ENCODE assay signal across 11 mouse cellular contexts in the genomic region with DNA sequence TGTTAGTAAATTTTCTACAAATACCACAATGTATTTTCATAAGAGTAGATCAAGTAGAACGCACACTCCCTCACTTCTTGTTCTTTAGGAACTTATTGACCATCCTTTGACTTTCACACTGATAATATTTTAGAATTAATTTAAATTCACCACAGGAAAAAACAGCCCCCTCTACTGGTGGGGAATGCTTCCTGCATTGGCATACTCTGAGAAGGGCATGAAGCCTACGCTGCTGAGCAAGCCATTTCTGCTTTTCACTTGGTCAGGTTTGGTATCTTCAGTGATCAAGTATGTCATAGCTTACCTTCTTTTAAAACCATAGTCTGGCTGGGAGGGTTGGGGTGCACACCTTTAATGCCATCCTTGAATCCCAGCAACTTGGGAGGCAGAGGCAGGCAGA. TPM values are rescaled to one million over a fixed set of nuclear protein-coding genes. Genes with fewer than 3 reads are reported as not detected.
DNase-seq lines count a peak whose midpoint lies in the region; ATAC-seq and TF ChIP-seq lines count a peak whose summit lies in the region.
"Had no signal": no experiment of that assay in that cellular context is flagged by ENCODE, and none has a peak within 500 bp of the region (broad histone marks: within the 10 kb centered on the region; RNA-seq: fewer than 3 reads in every experiment).

No protein-coding gene starts in this region.

- no peaks in the 10 kb centered on the region for H3K36me3 ChIP-seq in liver, embryonic 12.5 days
- H3K36me3 ChIP-seq in MEL (ENCODE audit: control insufficient read depth in 1 of 2, insufficient read depth in 2 of 2, low read length in 2 of 2) = no peaks in the 10 kb centered on the region
- H3K36me3 ChIP-seq in liver, postnatal 0 days (replicated peaks; ENCODE audit: insufficient read depth, low read length) = no peaks in the 10 kb centered on the region
- H3K36me3 ChIP-seq: neural tube, embryonic 13.5 days had no signal

- TF ChIP-seq POLR2A in MEL (IDR thresholded peaks at IDR 0.05; ENCODE audit: control insufficient read depth in 1 of 2, insufficient read depth in 1 of 2, low read depth in 1 of 2, low read length in 2 of 2, poor library complexity in 1 of 2) = no peak

- no peak for TF ChIP-seq RAD21 in MEL (IDR thresholded peaks at IDR 0.05; ENCODE audit: low read depth, low read length)

- no peak overlapping the region for H3K4me2 ChIP-seq in liver, embryonic 12.5 days
- H3K4me2 ChIP-seq in liver, postnatal 0 days (ENCODE audit: low read depth, low read length) = no peak overlapping the region

- H3K4me3 ChIP-seq in liver, embryonic 12.5 days = no peak overlapping the region
- no peak overlapping the region for H3K4me3 ChIP-seq in MEL (ENCODE audit: control insufficient read depth in 1 of 2, insufficient read depth in 1 of 2, low read depth in 2 of 2, low read length in 2 of 2)
- H3K4me3 ChIP-seq in liver, postnatal 0 days (ENCODE audit: low read depth, low read length) = no peak overlapping the region
- H3K4me3 ChIP-seq: neural tube, embryonic 13.5 days had no signal

- WGBS in liver, embryonic 12.5 days (ENCODE audit: insufficient replicate concordance) = 71% methylated on average over 2 of the region's 2 CpGs
- 71% methylated on average over 2 of the region's 2 CpGs for WGBS in liver, postnatal 0 days (ENCODE audit: insufficient replicate concordance)

- no peaks in the 10 kb centered on the region for H3K9me3 ChIP-seq in liver, embryonic 12.5 days (replicated peaks)
- H3K9me3 ChIP-seq in MEL (replicated peaks; ENCODE audit: insufficient read depth, low read length) = no peaks in the 10 kb centered on the region
- no peaks in the 10 kb centered on the region for H3K9me3 ChIP-seq in liver, postnatal 0 days (ENCODE audit: low read length)
- H3K9me3 ChIP-seq: neural tube, embryonic 13.5 days had no signal

- peak; percentile 14 to 21 (median 15); a peak in 3 of 6 replicates for TF ChIP-seq CTCF in MEL (IDR thresholded peaks at IDR 0.05 in 2 of 3, conservative IDR thresholded peaks at IDR 0.05 in 1 of 3; ENCODE audit: control insufficient read depth in 1 of 3, insufficient read depth in 1 of 3, low read depth in 2 of 3, low read length in 3 of 3, poor library complexity in 1 of 3, severe bottlenecking in 1 of 3)
- peak; percentile 61 for TF ChIP-seq CTCF in liver, postnatal 0 days (IDR thresholded peaks at IDR 0.05; ENCODE audit: low read depth)

- H3K79me2 ChIP-seq in MEL (ENCODE audit: control insufficient read depth, insufficient read depth, low read length, poor library complexity) = no peaks in the 10 kb centered on the region

- DNase-seq in cerebellum, postnatal 10 days = peak; percentile 39 to 50
- no peak for DNase-seq in cerebellum, postnatal 4 days (ENCODE audit: low spot score in 2 of 2)
- DNase-seq in liver (peak; percentile 30), MEL (ENCODE audit: low read depth, low spot score) (peak; percentile 7)
- peak; percentile 29 for DNase-seq in liver, postnatal 0 days
- no peak for DNase-seq in left cerebral cortex, adult 9 months (ENCODE audit: low spot score in 2 of 2)
- DNase-seq in right cerebral cortex, postnatal 4 days = no peak
- DNase-seq: gastrocnemius, postnatal 25 days had no signal

- H3K27ac ChIP-seq in liver, embryonic 12.5 days = no peak overlapping the region
- no peak overlapping the region for H3K27ac ChIP-seq in MEL (ENCODE audit: control insufficient read depth, low read depth, low read length)
- no peak overlapping the region for H3K27ac ChIP-seq in liver, postnatal 0 days (ENCODE audit: low read depth)
- H3K27ac ChIP-seq: neural tube, embryonic 13.5 days had no signal

- H3K9ac ChIP-seq in liver, embryonic 12.5 days = no peak overlapping the region
- H3K9ac ChIP-seq in MEL (ENCODE audit: control insufficient read depth, low read depth, low read length, poor library complexity, severe bottlenecking) = no peak overlapping the region
- H3K9ac ChIP-seq in liver, postnatal 0 days (replicated peaks) = no peak overlapping the region
- H3K9ac ChIP-seq: neural tube, embryonic 13.5 days had no signal

- no peak for TF ChIP-seq EP300 in MEL (IDR thresholded peaks at IDR 0.05; ENCODE audit: low read depth in 1 of 2, low read length in 2 of 2)
- TF ChIP-seq EP300 in liver, postnatal 0 days (IDR thresholded peaks at IDR 0.05; ENCODE audit: low read depth) = no peak

- ATAC-seq in liver, embryonic 12.5 days = no peak
- no peak for ATAC-seq in liver, postnatal 0 days

- peaks cover 7% of the 10 kb centered on the region; the same call in 1 of the 2 replicates for H3K4me1 ChIP-seq in liver, embryonic 12.5 days
- no peaks in the 10 kb centered on the region for H3K4me1 ChIP-seq in MEL (ENCODE audit: control insufficient read depth in 1 of 2, insufficient read depth in 2 of 2, low read length in 2 of 2)
- H3K4me1 ChIP-seq in liver, postnatal 0 days (ENCODE audit: insufficient read depth) = peaks cover 6% of the 10 kb centered on the region; the same call in 1 of the 2 replicates

- H3K27me3 ChIP-seq in liver, embryonic 12.5 days (replicated peaks) = peaks cover 38% of the 10 kb centered on the region
- no peaks in the 10 kb centered on the region for H3K27me3 ChIP-seq in MEL (ENCODE audit: control insufficient read depth in 1 of 2, insufficient read depth in 2 of 2, low read length in 2 of 2)
- H3K27me3 ChIP-seq in liver, postnatal 0 days (ENCODE audit: insufficient read depth, low read length) = peaks cover 17% of the 10 kb centered on the region
- H3K27me3 ChIP-seq: neural tube, embryonic 13.5 days had no signal

TF ChIP-seq in MEL, 35 proteins besides CTCF, POLR2A, EP300 and RAD21:
- TF ChIP-seq MAFK (IDR thresholded peaks at IDR 0.05; ENCODE audit: borderline replicate concordance, low read depth, low read length) = no peak
- no peak for TF ChIP-seq GATA1 (IDR thresholded peaks at IDR 0.05; ENCODE audit: low read depth, low read length)
- no peak for TF ChIP-seq MXI1 (IDR thresholded peaks at IDR 0.05; ENCODE audit: low read depth, low read length)
- no peak for TF ChIP-seq USF1 (IDR thresholded peaks at IDR 0.05; ENCODE audit: low read depth, low read length)
- TF ChIP-seq ZNF384 (IDR thresholded peaks at IDR 0.05; ENCODE audit: low read depth, low read length) = no peak
- no peak for TF ChIP-seq TBP (IDR thresholded peaks at IDR 0.05; ENCODE audit: low read depth, low read length)
- no peak for TF ChIP-seq ELF1 (IDR thresholded peaks at IDR 0.05; ENCODE audit: low read depth, low read length)
- no peak for TF ChIP-seq ZMIZ1 (IDR thresholded peaks at IDR 0.05; ENCODE audit: low read depth, low read length)
- TF ChIP-seq JUND (IDR thresholded peaks at IDR 0.05; ENCODE audit: low read depth, low read length) = no peak
- TF ChIP-seq POLR2AphosphoS2 (IDR thresholded peaks at IDR 0.05; ENCODE audit: low read length) = no peak
- no peak for TF ChIP-seq SMC3 (IDR thresholded peaks at IDR 0.05; ENCODE audit: low read depth, low read length)
- TF ChIP-seq MYB (IDR thresholded peaks at IDR 0.05; ENCODE audit: low read depth, low read length) = no peak

RNA-seq across cellular contexts. Expression of a gene that starts 3.7 kb away (rescaled TPM):
- polyA plus RNA-seq in liver, embryonic 12.5 days (2016; fragmentation: Nextera tagmentation; extraction: Ambion mirVana) = 0.44 and 0.48 TPM in 2 replicates
- total RNA-seq in MEL (2012; rRNA removed) = not detected in 2 replicates
- not detected for polyA plus RNA-seq in MEL (2012; ENCODE audit: insufficient read depth in 1 of 2, insufficient read length in 2 of 2, low read depth in 1 of 2, low replicate concordance in 2 of 2, missing spikeins in 1 of 2)
- polyA plus RNA-seq in liver, postnatal 0 days (2015; fragmentation: Nextera tagmentation; extraction: Ambion mirVana) = 0.29 and 0.30 TPM in 2 replicates
- total RNA-seq: gastrocnemius, postnatal 25 days had no signal
- polyA plus RNA-seq: testis, adult 2 months had no signal

RNA-seq across cellular contexts. Expression of a gene that starts 4.6 kb away (rescaled TPM):
- polyA plus RNA-seq in liver, embryonic 12.5 days (2016; fragmentation: Nextera tagmentation; extraction: Ambion mirVana) = 0.60 and 0.72 TPM in 2 replicates
- not detected in 2 replicates for total RNA-seq in MEL (2012; rRNA removed)
- polyA plus RNA-seq in MEL (2012; ENCODE audit: insufficient read depth in 1 of 2, insufficient read length in 2 of 2, low read depth in 1 of 2, low replicate concordance in 2 of 2, missing spikeins in 1 of 2) = not detected
- 0.41 TPM in 2 replicates for polyA plus RNA-seq in liver, postnatal 0 days (2015; fragmentation: Nextera tagmentation; extraction: Ambion mirVana)

Comparison
In these comparisons a context has a peak if more than half of its experiments do, and no peak if none do; other contexts are left out.
1. DNase-seq: peak in cerebellum, postnatal 10 days (2 of 2), liver (single experiment), MEL (single experiment) and liver, postnatal 0 days (single experiment); none in cerebellum, postnatal 4 days (0 of 2), left cerebral cortex, adult 9 months (0 of 2) and right cerebral cortex, postnatal 4 days (single experiment).